Mouse (Mus musculus): Measurements from ENCODE around the gene Adamts20. TPM values are rescaled to one million over a fixed set of nuclear protein-coding genes. Genes with fewer than 3 reads are reported as not detected.
"Not testable (repeated sequence)": the region's sequence is repeated elsewhere in the genome, so short reads cannot be mapped to it uniquely, and the experiment has no call there.

Adamts20 gene
- polyA plus RNA-seq, 1 experiment from 2014 or later: 2.2 TPM

DNA sequence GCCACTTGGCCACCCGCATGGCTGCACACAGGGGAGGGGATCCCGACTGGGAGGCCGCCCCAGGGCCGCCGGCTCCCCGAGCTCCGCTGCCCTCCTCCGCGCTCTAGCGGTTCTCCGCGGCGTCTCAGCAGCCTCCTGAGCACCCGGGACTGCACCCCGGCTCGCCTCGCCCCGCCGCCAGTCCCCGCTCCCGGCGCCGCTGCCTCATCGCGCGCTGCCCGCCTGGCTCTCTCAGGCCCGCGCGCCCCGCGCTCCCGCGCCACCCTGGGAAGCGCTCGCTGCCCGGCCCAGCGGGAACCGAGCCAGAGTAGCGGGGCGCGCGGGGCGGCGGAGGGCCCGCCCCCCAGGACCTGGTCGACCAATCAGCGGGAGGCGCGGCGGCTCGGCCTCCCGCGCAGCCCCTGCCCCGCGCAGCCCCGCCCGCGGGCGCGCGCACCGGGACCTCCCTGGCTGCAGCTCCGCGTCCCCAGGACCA, 61.1 kb downstream of the Adamts20 start:
- Histone ChIP-seq H3K4me1 (peaks cover 12% of the 10 kb centered on the region), H3K36me3 (no peaks in the 10 kb centered on the region), H3K9me3 (no peaks in the 10 kb centered on the region), H3K27ac (peak overlapping the region; percentile 44; the same call in 1 of the 2 replicates), H3K9ac (peak overlapping the region; percentile 63), H3K4me3 (peak overlapping the region; percentile 65), H3K4me2 (peak overlapping the region; percentile 94), H3K27me3 (peaks cover 16% of the 10 kb centered on the region)
- WGBS: under 1% methylated on average over 36 of the region's 65 CpGs
- ATAC-seq (ENCODE audit: borderline replicate concordance, extremely low read depth, low FRiP score, low TSS enrichment): peak; percentile 97

DNA sequence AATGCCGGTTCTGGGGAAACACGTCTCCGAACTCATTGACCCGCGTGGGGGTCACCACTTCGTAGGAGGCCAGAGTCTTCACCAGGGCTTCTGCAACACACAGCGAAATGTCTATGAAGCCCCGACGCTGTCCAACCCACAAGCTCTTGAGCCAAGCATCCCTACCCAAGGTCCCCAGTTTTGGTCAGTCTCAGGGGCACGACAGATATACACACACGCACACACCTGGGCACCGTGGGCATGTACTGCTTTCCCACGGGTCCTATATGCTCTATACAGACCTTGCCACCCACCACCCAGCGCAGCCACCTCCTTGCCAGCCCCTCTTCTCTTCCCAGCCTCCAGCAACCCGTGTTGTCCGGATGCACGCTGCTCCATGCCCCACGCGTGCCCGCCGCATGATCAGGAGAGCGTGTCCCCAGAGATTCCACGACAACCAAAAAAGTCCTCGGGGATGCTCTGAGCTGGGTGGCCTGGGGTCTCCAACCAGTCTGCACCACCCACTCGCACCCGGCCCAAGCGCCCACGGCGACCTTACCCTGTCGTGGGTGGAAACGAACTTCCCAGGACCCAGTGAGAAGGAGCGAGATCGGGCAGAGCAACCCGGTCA, 61.7 kb downstream of the Adamts20 start:
- peak overlapping the region; percentile 44; the same call in 1 of the 2 replicates for H3K27ac ChIP-seq
- H3K36me3 ChIP-seq: no peaks in the 10 kb centered on the region
- H3K27me3 ChIP-seq: peaks cover 16% of the 10 kb centered on the region
- H3K4me1 ChIP-seq: peaks cover 12% of the 10 kb centered on the region
- peak overlapping the region; percentile 65 for H3K4me3 ChIP-seq
- no peaks in the 10 kb centered on the region for H3K9me3 ChIP-seq
- peak; percentile 41 for ATAC-seq (ENCODE audit: borderline replicate concordance, extremely low read depth, low FRiP score, low TSS enrichment)
- H3K4me2 ChIP-seq: peak overlapping the region; percentile 94
- H3K9ac ChIP-seq: peak overlapping the region; percentile 63
- whole genome bisulfite sequencing: 2% methylated on average over 33 of the region's 34 CpGs

DNA sequence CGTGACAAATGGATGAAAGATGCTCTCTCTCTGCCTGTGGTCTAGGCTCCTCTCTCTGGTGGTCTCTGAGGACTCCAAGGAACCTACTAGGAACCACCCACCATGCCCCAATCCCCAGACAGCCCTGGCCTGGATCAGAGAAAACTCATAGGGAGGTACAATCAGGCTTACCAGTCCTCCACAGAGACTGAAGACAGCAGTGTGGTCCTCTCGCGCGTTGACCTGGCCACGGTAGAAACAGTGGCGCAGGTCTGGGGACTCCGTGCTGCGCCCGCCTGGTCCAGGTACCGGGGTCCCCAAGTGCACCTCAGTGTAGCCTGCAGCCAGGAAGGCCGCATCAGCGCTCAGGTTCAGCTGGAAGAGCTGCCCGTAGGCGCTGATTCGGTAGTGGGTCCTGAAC, 62.2 kb downstream of the Adamts20 start:
- WGBS: 8% methylated on average over 15 of the region's 15 CpGs

DNA sequence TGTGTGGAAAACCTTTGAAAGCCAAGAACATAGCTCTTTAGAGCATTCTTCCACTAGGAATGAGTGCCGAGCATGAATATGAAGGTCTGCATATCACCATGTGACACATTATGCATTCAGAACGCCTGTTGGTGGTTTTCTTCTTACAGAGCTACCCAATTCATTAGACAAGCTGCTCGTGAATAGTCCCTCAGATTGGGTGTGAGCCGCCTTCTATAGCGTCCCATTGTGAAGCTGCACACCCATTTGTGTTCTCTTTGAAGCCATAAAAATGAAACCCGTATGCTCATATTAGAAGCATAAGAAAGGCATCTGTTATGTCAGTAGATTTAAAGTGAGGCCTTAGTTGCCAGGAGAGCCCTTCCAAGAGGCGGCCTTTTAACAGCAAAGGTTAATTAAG, 72.5 kb downstream of the Adamts20 start:
- 90% methylated on average over 7 of the region's 7 CpGs for WGBS
- Histone ChIP-seq H3K9ac (no peak overlapping the region), H3K27ac (no peak overlapping the region), H3K4me1 (no peaks in the 10 kb centered on the region), H3K36me3 (no peaks in the 10 kb centered on the region), H3K27me3 (no peaks in the 10 kb centered on the region), H3K4me3 (no peak overlapping the region), H3K4me2 (no peak overlapping the region), H3K9me3 (no peaks in the 10 kb centered on the region)
- no peak for ATAC-seq (ENCODE audit: borderline replicate concordance, extremely low read depth, low FRiP score, low TSS enrichment)

More for the DNA sequence above, 62.2 kb downstream of the Adamts20 start:
- H3K9ac ChIP-seq: peak overlapping the region; percentile 63; the same call in 1 of the 2 replicates
- no peak for ATAC-seq (ENCODE audit: borderline replicate concordance, extremely low read depth, low FRiP score, low TSS enrichment)
- H3K4me2 ChIP-seq: peak overlapping the region; percentile 94
- H3K9me3 ChIP-seq: no peaks in the 10 kb centered on the region
- peaks cover 16% of the 10 kb centered on the region for H3K27me3 ChIP-seq
- no peaks in the 10 kb centered on the region for H3K36me3 ChIP-seq
- H3K4me3 ChIP-seq: peak overlapping the region; percentile 65
- H3K27ac ChIP-seq: no peak overlapping the region
- peaks cover 12% of the 10 kb centered on the region for H3K4me1 ChIP-seq

DNA sequence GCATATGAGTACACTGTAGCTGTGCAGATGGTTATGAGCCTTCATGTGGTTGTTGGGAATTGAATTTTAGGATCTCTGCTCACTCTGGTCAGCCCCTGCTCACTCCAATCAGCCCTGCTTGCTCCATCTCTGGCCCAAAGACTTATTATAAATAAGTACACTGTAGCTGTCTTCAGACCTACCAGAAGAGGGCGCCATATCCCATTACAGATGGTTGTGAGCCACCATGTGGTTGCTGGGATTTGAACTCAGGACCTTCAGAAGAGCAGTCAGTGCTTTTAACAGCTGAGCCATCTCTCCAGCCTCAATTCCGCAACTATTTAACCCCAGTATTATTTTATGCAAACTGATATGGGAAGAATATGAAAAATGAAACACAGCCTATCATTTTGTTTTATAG, 75.1 kb downstream of the Adamts20 start:
- not testable (repeated sequence) for H3K27me3 ChIP-seq; H3K9me3 ChIP-seq; ATAC-seq (ENCODE audit: borderline replicate concordance, extremely low read depth, low FRiP score, low TSS enrichment); H3K9ac ChIP-seq; H3K36me3 ChIP-seq; H3K4me1 ChIP-seq; H3K4me2 ChIP-seq; H3K27ac ChIP-seq; H3K4me3 ChIP-seq
- WGBS: 67% methylated on average over 2 of the region's 2 CpGs

DNA sequence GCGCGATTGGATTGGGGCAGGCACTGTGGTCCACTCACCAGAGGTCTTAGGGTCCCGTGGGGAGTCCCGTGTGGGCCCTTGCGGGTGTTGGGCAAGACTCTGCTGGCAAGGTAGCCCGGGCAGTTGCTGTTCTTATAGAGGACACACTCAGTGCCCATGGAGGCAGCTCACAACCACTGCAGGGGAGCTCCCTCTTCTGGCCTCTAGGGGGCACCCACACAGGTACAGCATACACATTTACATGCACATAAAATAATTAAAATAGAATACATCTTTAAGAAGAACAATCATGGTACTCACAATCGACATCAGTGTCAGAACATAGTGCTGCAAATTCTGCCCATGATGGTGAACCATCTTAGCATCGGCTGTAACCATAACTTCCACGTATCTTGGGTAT, 85.8 kb downstream of the Adamts20 start:
- Histone ChIP-seq H3K27ac (no peak overlapping the region), H3K4me3 (no peak overlapping the region), H3K9ac (no peak overlapping the region), H3K27me3 (no peaks in the 10 kb centered on the region), H3K4me2 (no peak overlapping the region), H3K36me3 (no peaks in the 10 kb centered on the region), H3K4me1 (no peaks in the 10 kb centered on the region), H3K9me3 (no peaks in the 10 kb centered on the region)
- WGBS: 96% methylated on average over 7 of the region's 9 CpGs
- ATAC-seq (ENCODE audit: borderline replicate concordance, extremely low read depth, low FRiP score, low TSS enrichment): no peak

DNA sequence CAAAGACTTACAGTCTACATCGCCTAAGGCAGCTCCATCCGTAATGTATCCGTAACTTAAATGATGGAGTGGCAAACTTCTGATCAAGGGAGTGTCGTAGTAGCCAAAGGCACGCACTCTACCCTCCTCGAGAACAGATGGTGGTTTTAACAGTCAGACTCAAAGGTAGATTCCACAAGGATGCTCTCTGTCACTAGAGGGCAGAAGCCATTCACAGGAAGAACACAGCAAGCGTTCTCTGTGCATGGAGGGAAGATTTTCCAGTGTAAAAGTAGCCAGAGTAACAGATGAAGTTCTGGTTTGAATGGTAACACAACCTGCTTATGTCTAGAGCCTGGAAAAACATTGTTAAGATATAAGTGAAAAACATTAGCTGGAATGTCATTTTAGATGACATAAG, 92.7 kb downstream of the Adamts20 start:
- WGBS: 74% methylated on average over 7 of the region's 7 CpGs
- no peak overlapping the region for H3K27ac ChIP-seq
- H3K27me3 ChIP-seq: no peaks in the 10 kb centered on the region
- no peaks in the 10 kb centered on the region for H3K9me3 ChIP-seq
- H3K4me2 ChIP-seq: no peak overlapping the region
- no peak overlapping the region for H3K9ac ChIP-seq
- H3K4me3 ChIP-seq: no peak overlapping the region
- H3K4me1 ChIP-seq: no peaks in the 10 kb centered on the region
- no peaks in the 10 kb centered on the region for H3K36me3 ChIP-seq
- ATAC-seq (ENCODE audit: borderline replicate concordance, extremely low read depth, low FRiP score, low TSS enrichment): no peak

DNA sequence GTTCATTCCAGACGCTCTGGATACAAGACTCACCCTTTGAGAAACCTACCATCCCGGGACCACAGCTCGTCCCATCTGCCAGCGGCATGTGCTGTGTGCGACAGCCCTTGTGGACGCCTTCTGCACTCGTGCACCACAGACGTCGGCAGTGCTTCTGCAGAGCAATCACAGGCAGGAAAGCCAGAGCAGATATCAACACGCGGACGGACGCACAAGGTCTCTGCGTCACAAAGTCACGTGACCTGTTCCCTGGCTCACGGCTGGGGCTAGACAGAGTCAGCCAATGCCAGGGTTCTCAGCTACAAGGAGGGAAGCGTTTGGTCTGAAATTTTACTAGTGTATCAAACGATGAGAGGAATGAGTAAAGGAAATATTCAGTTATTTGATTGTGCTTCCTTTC, 116.2 kb downstream of the Adamts20 start:
- no peak overlapping the region for H3K4me2 ChIP-seq
- ATAC-seq (ENCODE audit: borderline replicate concordance, extremely low read depth, low FRiP score, low TSS enrichment): no peak
- H3K4me3 ChIP-seq: no peak overlapping the region
- H3K4me1 ChIP-seq: no peaks in the 10 kb centered on the region
- H3K36me3 ChIP-seq: no peaks in the 10 kb centered on the region
- H3K9me3 ChIP-seq: no peaks in the 10 kb centered on the region
- WGBS: 89% methylated on average over 18 of the region's 18 CpGs
- no peaks in the 10 kb centered on the region for H3K27me3 ChIP-seq
- no peak overlapping the region for H3K9ac ChIP-seq
- no peak overlapping the region for H3K27ac ChIP-seq

DNA sequence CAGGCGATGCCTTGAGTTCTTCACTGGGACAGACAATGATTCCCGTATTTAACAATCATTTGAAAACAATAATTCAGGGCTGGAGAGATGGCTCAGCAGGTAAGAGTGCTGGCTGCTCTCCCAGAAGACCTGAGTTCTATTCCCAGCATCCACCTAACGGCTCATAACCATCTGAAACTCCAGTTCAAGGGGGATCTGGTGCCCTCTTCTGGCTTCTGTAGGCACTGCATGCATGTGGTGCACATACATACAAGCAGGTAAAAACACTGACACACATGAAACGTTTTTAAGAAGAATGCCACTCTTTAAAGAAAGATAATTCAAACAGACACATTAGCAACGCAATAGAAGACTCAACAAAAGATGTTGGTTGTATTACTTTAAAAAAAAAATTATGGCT, 120.9 kb downstream of the Adamts20 start:
- H3K4me2 ChIP-seq: no peak overlapping the region
- ATAC-seq (ENCODE audit: borderline replicate concordance, extremely low read depth, low FRiP score, low TSS enrichment): no peak
- 88% methylated on average over 5 of the region's 5 CpGs for WGBS
- no peaks in the 10 kb centered on the region for H3K36me3 ChIP-seq
- H3K27me3 ChIP-seq: no peaks in the 10 kb centered on the region
- H3K4me3 ChIP-seq: no peak overlapping the region
- no peaks in the 10 kb centered on the region for H3K4me1 ChIP-seq
- no peaks in the 10 kb centered on the region for H3K9me3 ChIP-seq
- no peak overlapping the region for H3K27ac ChIP-seq
- H3K9ac ChIP-seq: no peak overlapping the region

DNA sequence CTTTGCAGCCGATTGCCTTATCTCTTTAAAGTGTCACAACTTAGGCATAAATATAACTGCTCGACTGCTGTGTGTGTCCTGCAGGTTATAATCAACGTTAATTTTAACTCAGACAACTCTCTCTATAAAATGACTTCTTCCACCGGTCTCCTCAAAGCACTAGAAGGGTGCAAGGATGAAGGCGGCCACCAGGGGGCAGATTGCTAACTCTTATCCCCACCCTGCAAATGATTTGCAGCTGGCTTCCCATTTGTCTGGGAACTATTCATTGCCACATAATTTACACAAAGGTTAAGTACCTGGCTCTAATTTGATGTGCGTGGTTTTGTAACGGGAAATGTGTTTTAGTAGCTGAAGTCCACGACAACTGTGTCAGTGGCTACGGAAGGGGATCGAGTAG, 122.9 kb downstream of the Adamts20 start:
- H3K27me3 ChIP-seq: no peaks in the 10 kb centered on the region
- no peaks in the 10 kb centered on the region for H3K9me3 ChIP-seq
- no peaks in the 10 kb centered on the region for H3K4me1 ChIP-seq
- H3K9ac ChIP-seq: no peak overlapping the region
- 49% methylated on average over 10 of the region's 10 CpGs for whole genome bisulfite sequencing
- H3K4me3 ChIP-seq: no peak overlapping the region
- H3K4me2 ChIP-seq: no peak overlapping the region
- no peaks in the 10 kb centered on the region for H3K36me3 ChIP-seq
- no peak for ATAC-seq (ENCODE audit: borderline replicate concordance, extremely low read depth, low FRiP score, low TSS enrichment)
- H3K27ac ChIP-seq: no peak overlapping the region

DNA sequence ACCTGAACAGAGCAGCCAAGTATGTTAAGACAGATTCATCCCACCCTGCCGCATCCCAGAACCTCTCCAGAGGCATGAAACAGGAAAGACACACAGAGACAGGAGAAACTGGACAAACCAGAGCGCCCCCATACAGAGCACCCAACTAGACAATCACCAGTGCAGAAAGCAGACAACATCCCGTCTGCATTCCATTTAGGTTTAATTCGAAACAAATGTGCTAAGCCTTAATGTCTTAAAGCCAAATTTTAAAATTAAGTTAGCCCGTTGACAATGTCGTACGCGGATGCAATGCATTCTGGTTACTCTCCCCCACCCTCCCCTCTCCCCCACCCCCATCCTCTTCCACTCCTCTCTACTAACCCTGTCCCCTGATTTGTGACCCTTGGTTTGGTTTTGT, 126.2 kb downstream of the Adamts20 start:
- Histone ChIP-seq H3K4me2 (no peak overlapping the region), H3K36me3 (no peaks in the 10 kb centered on the region), H3K9me3 (no peaks in the 10 kb centered on the region), H3K4me1 (no peaks in the 10 kb centered on the region), H3K9ac (no peak overlapping the region), H3K27ac (no peak overlapping the region), H3K27me3 (no peaks in the 10 kb centered on the region), H3K4me3 (no peak overlapping the region)
- 95% methylated on average over 8 of the region's 8 CpGs for WGBS
- ATAC-seq (ENCODE audit: borderline replicate concordance, extremely low read depth, low FRiP score, low TSS enrichment): no peak

DNA sequence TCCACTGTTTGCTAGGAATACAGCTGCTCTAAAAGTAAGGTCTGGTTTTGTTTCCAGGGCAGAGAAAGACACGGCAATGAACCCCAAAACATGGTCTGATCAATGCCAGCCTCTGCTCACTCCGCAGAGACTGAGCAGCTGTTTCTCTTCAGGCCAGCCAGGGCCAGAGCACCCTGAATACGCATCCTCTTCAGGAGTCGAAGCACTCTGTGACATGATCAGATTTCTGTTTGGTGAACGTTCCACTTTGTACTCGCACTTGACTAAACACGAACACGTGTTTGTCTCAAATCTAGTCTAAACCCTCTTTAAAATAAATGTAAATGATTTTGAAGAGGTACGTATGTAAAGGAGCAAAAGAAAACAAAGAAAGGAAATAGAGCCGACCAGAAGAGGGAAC, 130.6 kb downstream of the Adamts20 start:
- no peaks in the 10 kb centered on the region for H3K9me3 ChIP-seq
- H3K27ac ChIP-seq: no peak overlapping the region
- H3K27me3 ChIP-seq: no peaks in the 10 kb centered on the region
- WGBS: 29% methylated on average over 10 of the region's 10 CpGs
- no peaks in the 10 kb centered on the region for H3K4me1 ChIP-seq
- H3K36me3 ChIP-seq: no peaks in the 10 kb centered on the region
- H3K4me2 ChIP-seq: no peak overlapping the region
- H3K4me3 ChIP-seq: no peak overlapping the region
- H3K9ac ChIP-seq: no peak overlapping the region
- no peak for ATAC-seq (ENCODE audit: borderline replicate concordance, extremely low read depth, low FRiP score, low TSS enrichment)

DNA sequence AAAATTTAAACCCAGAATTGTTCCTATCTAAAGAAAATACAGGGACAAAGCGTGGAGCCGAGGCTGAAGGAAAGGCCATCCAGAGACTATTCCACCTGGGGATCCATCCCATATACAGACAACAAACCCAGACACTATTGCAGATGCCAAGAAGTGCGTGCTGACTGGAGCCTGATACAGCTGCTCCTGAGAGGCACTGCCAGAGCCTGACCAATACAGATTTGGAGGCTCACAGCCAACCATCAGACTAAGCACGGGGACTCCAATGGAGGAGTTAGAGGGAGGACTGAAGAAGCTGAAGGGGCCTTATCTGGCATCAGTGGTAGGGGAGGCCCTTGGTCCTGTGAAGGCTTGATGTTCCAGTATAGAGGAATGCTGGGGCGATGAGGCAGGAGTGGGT, 138.6 kb downstream of the Adamts20 start:
- no peak for ATAC-seq (ENCODE audit: borderline replicate concordance, extremely low read depth, low FRiP score, low TSS enrichment)
- Histone ChIP-seq H3K27me3 (no peaks in the 10 kb centered on the region), H3K9ac (no peak overlapping the region), H3K36me3 (no peaks in the 10 kb centered on the region), H3K9me3 (no peaks in the 10 kb centered on the region), H3K4me1 (peaks cover 9% of the 10 kb centered on the region; the same call in 1 of the 2 replicates), H3K27ac (no peak overlapping the region), H3K4me2 (no peak overlapping the region), H3K4me3 (no peak overlapping the region)
- 77% methylated on average over 5 of the region's 5 CpGs for whole genome bisulfite sequencing
